Mouse (Mus musculus) forebrain, embryonic 16.5 days (tissue): ENCODE data around the gene Mansc4. TPM values are rescaled to one million over a fixed set of nuclear protein-coding genes. Genes with fewer than 3 reads are reported as not detected.

Source experiments
- ATAC-seq: fragments of 200-750 bp; cut with Nextera tagmentation; 2 replicates; pipeline ENCODE4 v1.8.0; 2017; ENCODE audit warnings: mild to moderate bottlenecking, moderate library complexity
- H3K27ac ChIP-seq: fragments of 300-500 bp; sonication (generic); 2 replicates; pipeline ENCODE4 v1.5.1; 2014; ENCODE audit warnings: low read length, control low read depth
- H3K27me3 ChIP-seq: fragments of 300-500 bp; sonication (generic); replicated peaks from 2 replicates; pipeline ENCODE4 v1.6.1; 2014; ENCODE audit warnings: low read length; ENCODE audit not compliant: control insufficient read depth, insufficient read depth
- H3K36me3 ChIP-seq: fragments of 300-500 bp; sonication (generic); 2 replicates; pipeline ENCODE4 v1.6.1; 2014; ENCODE audit not compliant: control insufficient read depth, insufficient read depth
- H3K4me1 ChIP-seq: fragments of 300-500 bp; sonication (generic); replicated peaks from 2 replicates; pipeline ENCODE4 v1.6.1; 2014; ENCODE audit warnings: low read length; ENCODE audit not compliant: control insufficient read depth, insufficient read depth
- H3K4me2 ChIP-seq: fragments of 300-500 bp; sonication (generic); 2 replicates; pipeline ENCODE4 v1.6.1; 2014; ENCODE audit warnings: mild to moderate bottlenecking, low read length, control low read depth
- H3K4me3 ChIP-seq: fragments of 300-500 bp; sonication (generic); replicated peaks from 2 replicates; pipeline ENCODE4 v1.5.1; 2014; ENCODE audit warnings: mild to moderate bottlenecking, low read length, control low read depth
- H3K9ac ChIP-seq: fragments of 300-500 bp; sonication (generic); replicated peaks from 2 replicates; pipeline ENCODE4 v1.6.1; 2014; ENCODE audit warnings: low read depth, low read length, control low read depth
- H3K9me3 ChIP-seq: fragments of 300-500 bp; sonication (generic); 2 replicates; pipeline ENCODE4 v1.6.1; 2016; ENCODE audit warnings: low read length; ENCODE audit not compliant: control insufficient read depth
- WGBS: fragments of 180-500 bp; shearing (Covaris S2); extraction: QIAGEN DNeasy Blood & Tissue Kit; methylation state at CpG from one replicate; pipeline ENCODE4 v1.1.7; 2014; 5-methylcytosine and 5-hydroxymethylcytosine counted together
- polyA plus RNA-seq: library from polyadenylated mRNA; unstranded; fragments of >200 nt; fragmentation: Nextera tagmentation; extraction: Ambion mirVana; gene quantifications from 2 replicates; pipeline ENCODE4 v1.2.1, GENCODE M21; 2015

The Mansc4 gene
- polyA plus RNA-seq, 1 experiment from 2014 or later, result 1.1 TPM

- Histone ChIP-seq H3K27ac (peak within 1 kb of the TSS; percentile 82), H3K4me3 (peak within 1 kb of the TSS; percentile 77), H3K27me3 (no peaks in the 10 kb centered on the region), H3K36me3 (peaks cover 3% of the 10 kb centered on the region; the same call in 1 of the 2 replicates), H3K4me2 (peak within 1 kb of the TSS; percentile 66), H3K4me1 (peaks cover 11% of the 10 kb centered on the region), H3K9me3 (no peaks in the 10 kb centered on the region), H3K9ac (peak within 1 kb of the TSS; percentile 94)
- peak; percentile 99 for ATAC-seq
- 3% methylated on average over 66 of the region's 66 CpGs for WGBS
Measured at GRCm38 (mm10) chr6:147042291-147043290, 44.2 kb downstream of the Mansc4 start, which contains the start of gene Mrps35. TSS of gene Mrps35 (plus strand) at chr6:147042764.

- no peak for ATAC-seq
- 34% methylated on average over 13 of the region's 13 CpGs for WGBS
- peaks cover 2% of the 10 kb centered on the region; the same call in 1 of the 2 replicates for H3K4me1 ChIP-seq
Measured at GRCm38 (mm10) chr6:147032303-147032925, 54.4 kb downstream of the Mansc4 start, which contains the start of gene Rep15. TSS of gene Rep15 (plus strand) at chr6:147032584.

GRCm38 (mm10) chr6:147030096-147030885 lies 56.5 kb downstream of the Mansc4 start:
- no peak overlapping the region for H3K27ac ChIP-seq
- no peak overlapping the region for H3K4me2 ChIP-seq
- H3K36me3 ChIP-seq, result no peaks in the 10 kb centered on the region
- no peak overlapping the region for H3K9ac ChIP-seq
- H3K9me3 ChIP-seq, result no peaks in the 10 kb centered on the region
- no peaks in the 10 kb centered on the region for H3K27me3 ChIP-seq
- no peak overlapping the region for H3K4me3 ChIP-seq
- peak; percentile 43; the same call in 1 of the 2 replicates for ATAC-seq
- 61% methylated on average over 15 of the region's 15 CpGs for WGBS
- peaks cover 2% of the 10 kb centered on the region; the same call in 1 of the 2 replicates for H3K4me1 ChIP-seq

More at GRCm38 (mm10) chr6:147032303-147032925, 54.4 kb downstream of the Mansc4 start, which contains the start of gene Rep15:
- Histone ChIP-seq H3K36me3 (no peaks in the 10 kb centered on the region), H3K27me3 (no peaks in the 10 kb centered on the region), H3K27ac (no peak within 1 kb of the TSS), H3K9me3 (no peaks in the 10 kb centered on the region), H3K4me3 (no peak within 1 kb of the TSS), H3K9ac (no peak within 1 kb of the TSS), H3K4me2 (no peak within 1 kb of the TSS)

- no peak overlapping the region for H3K4me3 ChIP-seq
- no peaks in the 10 kb centered on the region for H3K9me3 ChIP-seq
- H3K27ac ChIP-seq, result no peak overlapping the region
- 0 out of 2 replicates have a peak, but pooled peaks have one; percentile 12 for ATAC-seq
- peaks cover 2% of the 10 kb centered on the region; the same call in 1 of the 2 replicates for H3K4me1 ChIP-seq
- H3K36me3 ChIP-seq, result no peaks in the 10 kb centered on the region
- no peak overlapping the region for H3K9ac ChIP-seq
- 82% methylated on average over 9 of the region's 9 CpGs for WGBS
- no peak overlapping the region for H3K4me2 ChIP-seq
- no peaks in the 10 kb centered on the region for H3K27me3 ChIP-seq
Measured at GRCm38 (mm10) chr6:147029591-147029990, 57.2 kb downstream of the Mansc4 start.

GRCm38 (mm10) chr6:147028396-147028795 lies 58.4 kb downstream of the Mansc4 start:
- Histone ChIP-seq H3K27me3 (no peaks in the 10 kb centered on the region), H3K4me1 (peaks cover 2% of the 10 kb centered on the region; the same call in 1 of the 2 replicates), H3K36me3 (no peaks in the 10 kb centered on the region), H3K27ac (no peak overlapping the region), H3K9ac (no peak overlapping the region), H3K9me3 (no peaks in the 10 kb centered on the region), H3K4me3 (no peak overlapping the region), H3K4me2 (no peak overlapping the region)
- 79% methylated on average over 2 of the region's 2 CpGs for WGBS
- ATAC-seq, result no peak

Other genes with a start within 250 kb of the Mansc4 start
- gene Smco2, start 236.9 kb downstream of the Mansc4 start, polyA plus RNA-seq, result not detected in 2 replicates
- 17.8 and 21.4 TPM in 2 replicates for gene Ppfibp1, start 198.5 kb downstream of the Mansc4 start, polyA plus RNA-seq
- gene 1700034J05Rik, start 132.6 kb downstream of the Mansc4 start, polyA plus RNA-seq, result not detected in 2 replicates
- gene Rep15, start 54.4 kb downstream of the Mansc4 start, polyA plus RNA-seq, result 0.34 and 1.1 TPM in 2 replicates
- gene Mrps35, start 44.3 kb downstream of the Mansc4 start, polyA plus RNA-seq, result 78.5 and 82.3 TPM in 2 replicates
- gene Klhl42, start 4.3 kb upstream of the Mansc4 start, polyA plus RNA-seq, result 6.5 and 6.8 TPM in 2 replicates
- 1.1 and 1.2 TPM in 2 replicates for gene Pthlh, start 177.2 kb upstream of the Mansc4 start, polyA plus RNA-seq